Mouse (Mus musculus) heart, postnatal 0 days (tissue): Measurements from ENCODE around the gene Cldn4.

Experiments
- CTCF ChIP-seq: IDR thresholded peaks from 2 replicates; pipeline ENCODE4 v1.5.1; 2016; ENCODE audit warnings: antibody characterized with exemption, control low read depth, low read depth
- EP300 ChIP-seq: IDR thresholded peaks from 2 replicates; pipeline ENCODE4 v1.6.1; 2016; ENCODE audit warnings: antibody characterized with exemption, low read depth

GRCm38 (mm10) chr5:134939069-134939468 is 7.7 kb downstream of the Cldn4 start:
- no peak for TF ChIP-seq CTCF
- no peak for TF ChIP-seq EP300
